Mouse (Mus musculus): ENCODE data around the gene Cdc42ep1.

DNA sequence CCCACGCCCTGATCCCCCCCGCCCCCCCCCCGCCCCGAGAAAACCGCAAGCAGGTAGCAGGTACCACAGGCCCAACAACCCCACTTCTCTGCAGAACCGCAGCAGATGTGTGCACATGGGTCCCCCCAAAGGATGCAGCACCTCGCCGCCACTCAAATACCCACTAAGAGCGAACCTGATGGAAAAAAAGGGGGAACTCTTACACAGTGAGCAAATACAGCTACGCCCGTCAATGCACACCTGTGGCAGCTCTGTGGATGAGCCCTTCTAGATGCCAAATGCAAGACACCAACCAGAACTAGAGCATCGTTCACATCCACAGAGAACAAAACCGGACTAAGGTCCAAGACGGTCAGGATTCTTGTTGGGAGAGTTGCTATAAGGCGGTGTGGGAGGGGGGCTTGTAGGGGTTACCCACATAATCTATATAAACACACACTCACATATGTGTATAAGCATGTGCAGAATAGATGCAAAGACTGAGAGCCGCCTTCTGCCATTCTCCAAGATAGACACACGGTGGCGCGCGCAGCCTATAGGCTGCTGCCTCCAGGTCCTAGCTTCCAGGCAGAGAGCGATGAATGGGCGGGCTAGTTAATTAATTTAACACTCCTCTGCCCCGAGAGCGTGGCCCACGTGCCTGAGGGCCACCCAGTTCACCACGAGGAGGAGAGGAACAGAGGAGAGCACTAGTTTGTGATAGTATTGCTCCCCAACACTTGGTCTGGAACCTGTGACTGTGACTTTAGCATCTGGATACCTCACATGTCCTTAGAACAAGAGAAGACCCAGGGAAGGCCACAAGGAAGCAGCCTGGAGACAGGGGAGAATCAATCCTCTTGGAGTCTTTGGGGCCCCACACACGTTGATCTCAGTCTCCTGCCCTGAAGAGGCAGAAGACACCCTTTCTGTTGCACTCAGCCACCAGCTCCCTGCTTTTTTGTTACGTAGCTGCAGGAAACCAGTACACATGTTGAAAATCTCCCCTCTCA is 15.9 kb upstream of the Cdc42ep1 start:
- TF ChIP-seq CTCF (IDR thresholded peaks at IDR 0.05; ENCODE audit: low read depth): peak; percentile 90
- TF ChIP-seq EP300 (IDR thresholded peaks at IDR 0.05; ENCODE audit: low read depth): no peak
